Mouse (Mus musculus) frontal cortex, adult 2 months (tissue): ENCODE results near the gene Ppm1a. TPM values are rescaled to one million over a fixed set of nuclear protein-coding genes. Genes with fewer than 3 reads are reported as not detected.
"Not testable (repeated sequence)": the region's sequence is repeated elsewhere in the genome, so short reads cannot be mapped to it uniquely, and the experiment has no call there.

Experiments
- DNase-seq, 2 experiments: peaks; one replicate each; pipeline ENCODE4 v3.0.0; 2022; ENCODE audit warnings: low spot score in 1 of 2; ENCODE audit errors: extremely low spot score in 1 of 2
- polyA plus RNA-seq: library from polyadenylated mRNA; depleted of rRNA; stranded (reverse); fragments of >200 nt; gene quantifications from 2 replicates; pipeline ENCODE4 v1.2.3, GENCODE M21; 2012

Gene Ppm1a
- polyA plus RNA-seq, 1 experiment: 198 TPM

- no peak for DNase-seq
These were observed 4.0 kb downstream of the Ppm1a start for GRCm38 (mm10) chr12:72761230-72761648.

- DNase-seq: peak in 1 of 2 experiments; percentile 38
These were observed 4.5 kb downstream of the Ppm1a start for GRCm38 (mm10) chr12:72761649-72762261.

- DNase-seq: no peak
These were observed 5.2 kb downstream of the Ppm1a start for GRCm38 (mm10) chr12:72762502-72762901.

GRCm38 (mm10) chr12:72763156-72763555, 5.9 kb downstream of the Ppm1a start:
- no peak for DNase-seq

GRCm38 (mm10) chr12:72767809-72768208, 10.6 kb downstream of the Ppm1a start:
- DNase-seq: no peak

GRCm38 (mm10) chr12:72768230-72768629, 11.0 kb downstream of the Ppm1a start:
- DNase-seq: no peak

- DNase-seq: no peak
These were observed 12.4 kb downstream of the Ppm1a start for GRCm38 (mm10) chr12:72769546-72770230.

GRCm38 (mm10) chr12:72771153-72771552, 13.9 kb downstream of the Ppm1a start:
- DNase-seq: no peak

GRCm38 (mm10) chr12:72771711-72772110, 14.5 kb downstream of the Ppm1a start:
- DNase-seq: no peak

GRCm38 (mm10) chr12:72773921-72774320, 16.7 kb downstream of the Ppm1a start:
- DNase-seq: no peak

- no peak for DNase-seq
These were observed 20.0 kb downstream of the Ppm1a start for GRCm38 (mm10) chr12:72777244-72777643.

GRCm38 (mm10) chr12:72780136-72780535, 22.9 kb downstream of the Ppm1a start:
- DNase-seq: no peak

GRCm38 (mm10) chr12:72782786-72783185, 25.5 kb downstream of the Ppm1a start:
- DNase-seq: not testable (repeated sequence)

- no peak for DNase-seq
These were observed 28.1 kb downstream of the Ppm1a start for GRCm38 (mm10) chr12:72785183-72785930.

- DNase-seq: no peak
These were observed 29.3 kb downstream of the Ppm1a start for GRCm38 (mm10) chr12:72786551-72786950.

GRCm38 (mm10) chr12:72786986-72787385, 29.7 kb downstream of the Ppm1a start:
- DNase-seq: no peak

GRCm38 (mm10) chr12:72790538-72790937, 33.3 kb downstream of the Ppm1a start:
- no peak for DNase-seq

- no peak for DNase-seq
These were observed 35.3 kb downstream of the Ppm1a start for GRCm38 (mm10) chr12:72792320-72793091.

GRCm38 (mm10) chr12:72793983-72794382, 36.7 kb downstream of the Ppm1a start:
- DNase-seq: no peak

GRCm38 (mm10) chr12:72809798-72810197, 52.5 kb downstream of the Ppm1a start:
- no peak for DNase-seq

GRCm38 (mm10) chr12:72811588-72811987, 54.3 kb downstream of the Ppm1a start:
- no peak for DNase-seq
